Mouse (Mus musculus): Measurements from ENCODE around the gene Trib3.

GRCm38 (mm10) chr2:152357254-152357653 is 13.4 kb upstream of the Trib3 start:
- no peak for TF ChIP-seq CTCF (IDR thresholded peaks at IDR 0.05)
- TF ChIP-seq EP300 (IDR thresholded peaks at IDR 0.05): no peak
